Mouse (Mus musculus): ENCODE data around the gene Spred2.

GRCm38 (mm10) chr11:19944701-19945100, 20.5 kb downstream of the Spred2 start:
- TF ChIP-seq CTCF (IDR thresholded peaks at IDR 0.05; ENCODE audit: borderline replicate concordance, control insufficient read depth, extremely low read depth, insufficient read depth, low read length, poor library complexity) (no peak), POLR2A (IDR thresholded peaks at IDR 0.05; ENCODE audit: control insufficient read depth, extremely low read depth, insufficient read depth, low read length, poor library complexity) (no peak)

Data from thymus, adult 2 months (tissue).